ENCODE assay signal across 33 mouse cellular contexts in the genomic region with DNA sequence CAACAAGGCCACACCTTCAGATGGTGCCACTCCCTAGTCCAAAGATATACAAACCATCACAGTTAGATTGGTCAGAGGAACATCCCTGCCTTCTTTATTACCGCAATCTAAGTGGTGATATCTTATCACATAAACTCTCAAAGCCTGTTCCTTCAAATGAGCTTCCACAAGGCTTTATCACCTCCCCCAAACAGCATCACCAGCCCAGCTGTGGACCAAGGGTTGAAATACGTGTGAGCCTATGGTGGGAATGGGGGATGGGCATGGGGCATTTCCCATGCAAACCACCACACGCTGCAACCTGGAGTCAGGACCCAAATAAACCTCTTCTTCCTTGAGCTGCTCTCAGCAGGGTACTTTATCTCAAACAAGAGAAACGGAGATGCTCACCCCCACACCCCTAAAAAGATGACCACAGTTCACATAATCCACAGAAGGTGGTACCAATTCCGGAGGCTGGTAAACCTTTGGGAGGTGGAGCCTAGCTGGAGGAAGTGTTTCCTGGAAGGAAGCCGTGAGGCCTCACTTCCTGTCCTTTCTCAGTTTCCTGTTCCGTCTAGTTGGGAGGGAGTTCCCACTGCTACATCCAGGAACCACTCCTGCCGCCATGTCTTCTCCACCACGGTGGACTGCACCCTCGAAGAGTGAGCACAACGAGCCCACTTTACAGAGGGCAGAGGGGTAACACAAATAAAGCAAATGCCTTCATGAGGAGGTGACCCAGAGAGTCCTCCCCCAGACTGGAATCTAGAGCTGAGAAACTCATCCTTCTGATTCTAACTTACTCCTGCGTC. TPM values are rescaled to one million over a fixed set of nuclear protein-coding genes. Genes with fewer than 3 reads are reported as not detected.
"Had no signal": no experiment of that assay in that cellular context is flagged by ENCODE, and none has a peak within 500 bp of the region (broad histone marks: within the 10 kb centered on the region; RNA-seq: fewer than 3 reads in every experiment).

No protein-coding gene starts in this region.

- ATAC-seq: hindbrain, embryonic 16.5 days; hindbrain, postnatal 0 days; inflammation-experienced regulatory T-cells, adult 6 months had no signal

- H3K36me3 ChIP-seq: heart, embryonic 12.5 days; heart, embryonic 13.5 days; heart, embryonic 15.5 days; hindbrain, embryonic 10.5 days; hindbrain, embryonic 12.5 days; hindbrain, embryonic 13.5 days; hindbrain, embryonic 15.5 days; kidney, embryonic 15.5 days had no signal

- DNase-seq: heart, postnatal 10 days; heart, postnatal 14 days; heart, postnatal 4 days; kidney, adult 11 months; kidney, adult 18-20 months; kidney, adult 2 months; kidney, adult 8-10 months; kidney, adult 9 months; kidney, postnatal 10 days; kidney, postnatal 14 days; kidney, postnatal 25 days; kidney, postnatal 36 days; kidney, postnatal 4 days; layer of hippocampus, adult 9-11 months; layer of hippocampus, postnatal 36 days had no signal

- H3K9me3 ChIP-seq: heart, embryonic 12.5 days; heart, embryonic 13.5 days; heart, embryonic 15.5 days; hindbrain, embryonic 10.5 days; hindbrain, embryonic 12.5 days; hindbrain, embryonic 13.5 days; hindbrain, embryonic 15.5 days; kidney, embryonic 15.5 days had no signal

- H3K27me3 ChIP-seq: heart, embryonic 12.5 days; heart, embryonic 13.5 days; heart, embryonic 15.5 days; hindbrain, embryonic 12.5 days; hindbrain, embryonic 13.5 days; hindbrain, embryonic 15.5 days; kidney, embryonic 15.5 days had no signal

- H3K4me1 ChIP-seq: heart, embryonic 12.5 days; heart, embryonic 13.5 days; heart, embryonic 15.5 days; hindbrain, embryonic 10.5 days; hindbrain, embryonic 12.5 days; hindbrain, embryonic 13.5 days; hindbrain, embryonic 15.5 days; kidney, embryonic 15.5 days had no signal

- H3K4me2 ChIP-seq: heart, embryonic 11.5 days; heart, embryonic 12.5 days; heart, embryonic 13.5 days; heart, embryonic 15.5 days; hindbrain, embryonic 12.5 days; hindbrain, embryonic 13.5 days; hindbrain, embryonic 14.5 days; hindbrain, embryonic 15.5 days; kidney, embryonic 15.5 days had no signal

- H3K9ac ChIP-seq: heart, embryonic 12.5 days; heart, embryonic 13.5 days; heart, embryonic 15.5 days; hindbrain, embryonic 12.5 days; hindbrain, embryonic 13.5 days; hindbrain, embryonic 14.5 days; hindbrain, embryonic 15.5 days; kidney, embryonic 15.5 days had no signal

- H3K4me3 ChIP-seq: heart, embryonic 12.5 days; heart, embryonic 13.5 days; heart, embryonic 15.5 days; hindbrain, embryonic 10.5 days; hindbrain, embryonic 12.5 days; hindbrain, embryonic 13.5 days; hindbrain, embryonic 15.5 days; kidney, embryonic 15.5 days; layer of hippocampus, adult 2 months; left cerebral cortex, adult 2 months had no signal

- H3K27ac ChIP-seq: heart, embryonic 13.5 days; heart, embryonic 15.5 days; hindbrain, embryonic 10.5 days; hindbrain, embryonic 12.5 days; hindbrain, embryonic 13.5 days; hindbrain, embryonic 14.5 days; hindbrain, embryonic 15.5 days; hindbrain, postnatal 0 days; kidney, embryonic 15.5 days; kidney, postnatal 0 days; layer of hippocampus, adult 2 months; left cerebral cortex, adult 2 months had no signal

RNA-seq across cellular contexts. Expression of gene Adamts18, which starts 11.5 kb away (rescaled TPM):
- total RNA-seq: heart, postnatal 25 days; hematopoietic stem cell, adult 5-6 weeks had no signal
- polyA plus RNA-seq: inflammation-experienced regulatory T-cells, adult 6 months; kidney, adult 2 months had no signal
